Mouse (Mus musculus): ENCODE results near the gene Xpo5.
A peak's percentile ranks its signal among the peaks of the same experiment; 100 is the strongest.

Gene Xpo5

DNA sequence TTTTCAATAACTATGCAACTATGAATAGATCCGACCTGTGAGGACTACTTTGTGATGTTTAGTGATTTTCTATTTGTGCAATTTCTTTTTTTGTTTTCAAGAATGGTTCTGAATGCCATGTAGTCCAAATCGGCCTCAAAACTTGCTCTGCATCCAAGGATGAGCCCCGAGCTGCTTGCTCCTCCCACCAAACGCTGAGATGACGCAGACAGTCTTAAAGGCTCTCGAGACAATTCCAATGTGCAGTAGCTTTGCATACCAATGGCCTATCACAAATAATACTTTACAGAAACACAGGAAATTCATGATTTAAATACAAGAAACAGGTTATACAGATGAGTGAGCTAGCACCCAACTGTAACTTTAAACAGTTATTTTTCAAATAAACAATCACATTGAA is 1.4 kb upstream of the Xpo5 start:
- DNase-seq (ENCODE audit: low spot score in 2 of 2): peak in 1 of 2 experiments; percentile 11

DNA sequence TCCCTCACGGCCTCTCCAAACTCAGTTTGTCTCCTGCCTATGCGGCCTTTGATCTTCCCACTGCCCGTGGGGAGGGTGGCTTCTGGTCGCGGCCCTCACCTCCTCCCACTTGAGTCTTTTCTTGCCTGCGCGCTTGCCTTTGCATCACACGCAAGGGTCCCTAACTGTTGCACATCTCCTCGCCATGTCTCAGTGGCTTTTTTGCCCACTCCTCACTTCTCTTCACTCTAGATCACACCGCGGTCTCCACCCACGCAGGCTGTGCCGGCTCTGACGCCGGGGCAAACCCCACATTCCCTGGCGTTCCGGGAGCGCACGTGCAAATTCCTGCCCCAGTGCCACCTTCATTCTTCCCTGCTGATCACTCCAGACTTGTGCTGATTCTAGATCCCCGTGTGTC is 496 bp downstream of the Xpo5 start:
- no peak for DNase-seq (ENCODE audit: low spot score in 2 of 2)

DNA sequence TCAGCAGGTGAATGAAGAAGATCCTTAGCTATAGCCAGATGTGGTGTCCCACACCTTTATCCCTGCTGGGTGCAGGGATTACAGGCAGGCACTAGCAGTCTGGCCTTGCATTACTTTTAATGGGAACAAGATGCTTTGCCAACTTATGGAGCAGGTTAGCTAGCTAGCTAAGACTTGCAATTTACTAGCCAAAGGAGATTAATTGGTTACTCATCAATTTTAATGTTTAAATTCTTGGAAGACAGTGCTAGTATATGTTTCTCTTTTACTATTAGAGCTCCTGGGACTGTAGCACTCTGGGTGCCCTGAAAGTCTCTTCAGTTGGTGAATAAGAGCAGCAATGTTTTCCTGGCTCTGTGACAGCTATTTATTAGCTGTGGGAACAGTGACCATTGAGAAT is 4.1 kb downstream of the Xpo5 start:
- DNase-seq (ENCODE audit: low spot score in 2 of 2): no peak

DNA sequence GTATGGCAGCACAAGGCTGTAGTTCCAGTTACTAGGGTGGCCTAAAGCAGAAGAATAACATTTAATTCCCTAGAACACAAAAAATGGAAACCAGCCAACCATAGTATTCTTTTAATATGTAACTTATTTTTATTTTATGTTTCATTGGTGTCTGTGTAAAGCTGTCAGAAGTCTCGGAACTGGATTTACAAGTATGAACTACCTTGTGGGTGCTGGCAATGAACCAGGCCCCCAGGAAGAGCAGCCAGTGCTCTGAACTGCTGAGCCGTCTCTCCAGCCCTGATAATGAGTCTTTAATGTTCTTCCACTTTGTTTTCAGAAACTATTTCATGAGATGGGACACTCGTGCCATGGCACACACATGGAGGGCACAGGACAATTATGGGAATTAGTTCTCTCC is 8.0 kb downstream of the Xpo5 start:
- no peak for DNase-seq (ENCODE audit: low spot score in 2 of 2)

DNA sequence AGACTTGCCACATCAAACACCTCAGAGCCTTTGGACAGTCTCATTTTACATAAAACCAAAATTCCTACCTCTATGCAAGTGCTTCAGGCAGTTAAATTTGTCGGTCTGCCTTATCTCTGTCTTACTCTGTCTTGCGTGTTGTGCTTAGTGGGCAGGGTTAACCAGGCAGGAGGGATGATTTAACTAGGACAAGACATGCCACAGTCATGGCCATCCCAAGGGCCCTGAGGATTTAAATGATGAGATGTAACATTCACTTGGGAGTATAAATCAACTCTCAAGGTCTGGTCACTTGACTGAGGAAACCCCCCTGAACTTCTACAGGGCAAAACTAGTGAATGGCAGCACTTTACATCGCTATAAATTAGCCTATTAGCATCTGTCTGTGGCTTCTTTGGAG is 19.0 kb downstream of the Xpo5 start:
- no peak for DNase-seq (ENCODE audit: low spot score in 2 of 2)

DNA sequence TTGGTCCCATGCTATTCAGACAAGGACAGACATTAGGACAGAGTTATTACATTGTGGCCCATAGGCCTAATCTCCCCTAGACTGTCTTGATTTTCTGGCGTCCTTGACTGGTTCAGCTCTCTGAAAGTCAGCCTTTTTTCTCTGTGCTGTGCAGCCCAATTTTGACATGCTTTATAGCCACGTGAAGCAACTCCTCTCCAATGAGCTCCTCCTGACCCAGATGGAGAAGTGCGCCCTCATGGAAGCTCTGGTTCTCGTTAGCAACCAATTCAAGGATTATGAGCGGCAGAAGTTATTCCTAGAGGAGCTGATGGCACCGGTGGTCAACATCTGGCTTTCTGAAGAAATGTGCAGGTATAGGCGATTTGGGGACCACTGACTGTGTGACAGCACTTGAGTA is 25.0 kb downstream of the Xpo5 start:
- DNase-seq (ENCODE audit: low spot score in 2 of 2): no peak

DNA sequence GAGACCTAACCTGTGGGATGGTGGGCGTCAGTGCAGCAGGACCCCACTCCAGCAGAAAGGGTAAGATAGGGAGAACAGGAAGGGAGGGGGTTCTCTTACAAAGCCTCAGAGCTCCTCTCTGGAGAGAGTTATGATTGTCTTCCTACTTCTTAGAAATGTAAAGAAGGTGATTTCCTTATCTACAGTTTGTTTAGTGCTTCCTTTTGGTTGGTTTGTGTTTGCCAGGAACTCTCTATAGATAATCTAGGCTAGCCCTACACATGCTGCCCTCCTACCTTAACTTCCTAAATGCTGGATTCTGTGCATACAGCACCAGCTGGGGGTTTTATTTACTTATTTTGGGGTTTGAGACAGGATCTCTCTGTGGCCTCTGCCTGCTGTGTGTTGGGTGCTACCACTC is 33.5 kb downstream of the Xpo5 start:
- DNase-seq (ENCODE audit: low spot score in 2 of 2): no peak

DNA sequence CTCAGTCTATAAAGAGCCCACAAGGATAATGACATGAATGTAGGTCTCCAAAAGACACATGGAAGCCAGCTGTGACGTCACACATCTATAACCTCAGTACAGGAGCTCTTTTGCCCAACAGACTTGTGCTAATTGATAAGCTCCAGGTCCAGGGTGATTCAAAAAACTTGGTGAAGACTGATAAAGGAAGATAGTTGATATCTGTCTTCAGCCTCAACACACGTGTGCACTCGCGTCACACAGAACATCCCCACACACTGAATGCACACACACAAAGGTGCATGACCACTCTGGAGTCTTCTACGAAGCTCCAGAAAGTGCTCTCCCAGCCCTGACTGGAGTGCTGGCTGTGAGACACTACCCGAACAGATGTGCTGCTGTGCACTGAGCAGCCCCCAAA is 34.5 kb downstream of the Xpo5 start:
- DNase-seq (ENCODE audit: low spot score in 2 of 2): no peak

DNA sequence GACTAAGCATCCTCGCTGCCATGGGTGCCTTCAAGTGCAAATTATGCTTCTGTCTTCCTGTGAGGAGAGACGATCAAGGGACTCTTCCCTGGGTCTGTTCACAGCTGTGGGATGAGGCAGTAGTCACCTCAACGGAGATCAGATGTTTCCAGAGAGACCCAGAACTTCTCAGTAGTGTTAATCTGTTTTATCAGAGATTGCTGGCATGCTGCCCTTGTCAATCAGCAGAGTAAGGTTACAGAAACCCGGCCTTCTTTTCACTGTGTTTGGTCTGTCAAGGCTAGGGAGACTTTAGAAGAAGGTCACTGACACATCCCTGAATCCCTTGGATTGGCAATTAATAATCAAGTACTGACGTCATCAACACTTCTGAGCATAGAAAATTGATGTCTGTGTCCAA is 34.9 kb downstream of the Xpo5 start:
- no peak for DNase-seq (ENCODE audit: low spot score in 2 of 2)

DNA sequence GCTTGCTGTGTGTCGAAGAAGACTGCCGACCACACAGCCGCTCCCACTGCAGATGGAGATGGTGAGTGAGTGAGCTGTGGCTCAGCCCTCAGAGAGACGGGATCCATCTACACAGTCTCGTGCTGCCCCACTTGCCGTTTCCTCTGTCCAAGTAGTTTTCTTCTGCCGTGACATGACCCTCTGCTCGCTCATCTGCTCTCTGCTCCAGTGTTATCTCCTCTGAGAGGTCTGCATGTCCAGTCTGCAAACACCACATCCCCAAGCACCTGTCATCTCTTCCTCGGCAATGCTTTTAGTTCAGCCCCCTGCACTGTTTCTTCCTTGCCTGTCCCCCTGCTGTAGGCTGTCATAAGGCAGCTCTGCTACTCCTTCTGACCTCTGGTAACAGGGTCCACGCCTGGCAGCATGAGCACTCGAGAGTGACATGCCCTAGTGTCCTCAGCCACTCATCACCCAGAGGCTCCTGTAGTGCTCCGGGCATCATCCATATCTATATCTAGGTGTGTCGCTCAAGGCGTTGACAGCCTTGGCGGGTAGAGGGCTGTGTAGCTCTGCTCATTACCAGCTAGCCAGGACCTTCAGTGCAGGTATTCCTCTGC is 37.0 kb downstream of the Xpo5 start:
- DNase-seq (ENCODE audit: low spot score in 2 of 2): no peak

DNA sequence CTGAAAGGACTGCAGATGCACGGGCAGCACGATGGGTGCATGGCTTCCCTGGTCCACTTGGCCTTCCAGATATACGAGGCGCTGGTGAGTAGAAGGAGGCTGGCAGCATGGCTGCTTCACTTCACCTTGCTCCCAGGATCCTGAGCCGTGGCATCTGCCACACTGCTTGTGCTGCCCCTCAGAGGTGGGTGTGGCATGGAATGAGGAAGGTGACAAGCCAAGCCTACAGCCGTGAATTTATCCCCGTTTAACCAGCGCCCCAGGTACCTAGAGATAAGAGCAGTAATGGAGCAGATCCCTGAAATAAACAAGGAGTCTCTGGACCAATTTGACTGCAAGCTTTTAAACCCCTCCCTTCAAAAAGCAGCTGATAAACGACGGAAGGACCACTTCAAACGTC is 38.9 kb downstream of the Xpo5 start:
- DNase-seq (ENCODE audit: low spot score in 2 of 2): no peak

DNA sequence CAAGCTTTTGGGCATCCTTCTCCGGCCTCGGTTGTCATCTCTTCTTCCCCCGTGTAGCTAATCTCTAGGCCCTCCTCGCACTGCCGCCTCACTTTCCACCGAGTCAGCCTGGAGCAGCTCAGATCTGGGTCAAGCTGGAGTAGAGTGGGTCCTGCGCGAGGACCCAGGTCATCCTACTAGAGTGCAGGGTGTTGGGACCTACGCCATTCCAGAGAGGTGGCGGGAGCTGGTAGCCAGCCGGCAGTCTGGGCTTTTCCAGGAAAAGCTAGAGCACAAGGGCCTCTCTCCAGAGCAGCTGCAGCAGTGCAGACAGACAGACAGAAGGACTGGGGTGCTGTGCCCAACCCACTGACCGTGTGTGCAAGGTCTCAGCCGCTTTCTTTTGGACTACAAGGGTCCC is 39.7 kb downstream of the Xpo5 start:
- no peak for DNase-seq (ENCODE audit: low spot score in 2 of 2)

DNA sequence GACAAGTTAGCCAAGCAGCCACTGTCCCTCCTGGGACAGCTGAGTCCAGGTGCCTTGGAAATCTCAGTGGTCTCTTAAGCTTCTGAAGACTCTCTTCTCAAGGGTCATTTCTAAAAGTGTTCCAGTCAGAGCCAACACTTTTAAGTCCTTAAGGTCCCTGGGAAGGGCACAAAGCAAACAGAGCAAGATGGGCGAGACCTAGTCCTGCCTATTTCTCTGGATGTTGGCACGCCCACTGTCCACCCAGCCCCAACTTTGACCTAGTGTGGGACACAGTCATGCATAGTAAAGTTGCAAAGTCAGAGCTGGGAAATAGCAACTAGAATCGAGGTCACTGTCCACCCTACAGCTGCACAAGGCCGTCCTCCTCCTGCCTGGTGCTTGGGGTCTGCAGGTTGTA is 40.4 kb downstream of the Xpo5 start:
- no peak for DNase-seq (ENCODE audit: low spot score in 2 of 2)

DNA sequence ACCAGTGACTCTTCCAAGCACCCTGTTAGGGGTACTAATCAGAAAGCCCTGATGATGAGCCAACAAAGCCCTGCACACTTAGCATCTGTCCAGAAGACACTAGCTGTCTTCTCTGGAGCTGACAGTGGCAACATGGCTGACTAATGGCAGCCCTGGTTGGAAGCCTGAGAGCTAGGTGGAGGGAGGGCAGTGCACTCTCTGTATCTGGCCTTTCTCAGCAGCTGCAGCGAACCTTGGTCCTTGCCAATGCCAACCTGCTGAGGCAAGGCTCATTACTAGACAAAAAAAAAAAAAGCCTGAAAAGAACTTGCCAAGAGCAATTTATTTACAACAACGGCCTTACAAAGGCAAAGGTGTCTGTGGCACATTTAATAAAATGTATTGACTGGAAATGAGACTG is 41.0 kb downstream of the Xpo5 start:
- DNase-seq (ENCODE audit: low spot score in 2 of 2): no peak

DNA sequence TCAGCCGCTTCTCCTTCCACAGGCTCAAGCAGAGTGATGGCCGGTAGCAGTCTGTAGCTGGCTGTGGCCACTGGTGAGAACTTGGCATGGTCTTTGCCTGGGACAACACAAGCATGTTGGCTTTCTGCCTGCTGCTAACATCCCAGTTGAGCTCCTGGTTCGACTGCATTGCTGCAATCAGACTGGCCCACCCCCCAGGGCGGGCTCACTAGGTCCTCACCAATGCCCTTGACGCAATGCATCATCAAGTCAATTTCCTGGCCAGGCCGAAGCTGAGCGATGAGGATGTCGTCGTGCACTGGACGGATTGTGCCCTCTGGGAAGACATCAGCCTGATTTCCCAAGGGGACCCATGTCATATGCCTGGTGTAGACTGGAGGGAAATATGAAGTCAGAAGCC is 42.0 kb downstream of the Xpo5 start:
- DNase-seq (ENCODE audit: low spot score in 2 of 2): no peak

DNA sequence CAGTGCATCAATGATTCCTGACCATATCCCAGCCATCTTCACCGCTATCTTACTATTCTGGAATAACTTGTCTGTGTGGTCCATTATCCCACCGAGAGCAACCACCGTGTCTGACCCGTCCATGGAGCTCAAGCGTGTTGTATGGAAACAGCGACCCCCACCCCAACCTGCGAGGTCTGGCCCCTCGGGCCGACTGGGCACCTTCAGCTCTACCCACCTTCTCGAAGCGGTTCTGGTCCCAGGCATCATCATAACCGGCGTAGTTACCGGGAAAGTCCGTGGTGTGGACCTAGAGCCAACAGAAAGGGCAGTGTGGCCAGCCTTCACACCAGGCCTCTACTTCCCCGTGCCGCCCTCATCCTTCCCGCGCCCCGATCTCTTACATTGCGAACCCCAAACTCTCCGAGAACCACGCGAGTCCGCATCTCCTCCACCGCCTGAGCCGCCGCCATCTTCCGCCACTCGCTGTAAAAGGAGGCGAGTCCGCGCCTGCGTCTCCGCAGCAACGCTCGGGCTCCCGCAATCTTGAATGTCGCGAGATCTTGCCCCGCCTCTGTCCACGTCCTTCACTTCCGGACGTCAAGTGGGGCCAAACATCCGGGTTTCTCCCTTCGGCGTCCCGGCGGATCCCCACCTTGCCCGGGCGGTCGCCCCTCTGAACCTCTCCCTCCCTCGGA is 45.1 kb downstream of the Xpo5 start, which contains the start of the genes Polr1c and Yipf3:
TSS of gene Polr1c (minus strand) at position 543 of the 677 bp plus-strand sequence.
TSS of gene Yipf3 (plus strand) at position 569 of the 677 bp plus-strand sequence.
- DNase-seq (ENCODE audit: low spot score in 2 of 2): peak; percentile 94 to 95

DNA sequence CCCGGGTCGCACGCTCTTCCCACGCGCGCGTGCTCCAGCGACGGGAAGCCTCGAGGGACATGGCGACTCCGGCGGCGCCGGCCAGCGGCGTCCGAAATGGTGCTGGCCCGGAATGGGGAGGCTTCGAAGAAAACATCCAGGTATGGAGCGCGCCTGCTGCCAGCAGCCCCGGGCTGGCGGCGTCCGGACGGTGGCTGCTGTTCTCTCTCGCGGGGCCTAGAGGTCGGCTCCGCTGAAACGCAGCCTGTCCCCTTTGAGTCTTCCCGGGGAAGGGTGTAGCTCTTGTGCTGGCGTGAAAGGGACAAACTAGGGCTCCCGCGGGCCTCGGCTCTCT is 45.6 kb downstream of the Xpo5 start:
- DNase-seq (ENCODE audit: low spot score in 2 of 2): no peak

DNA sequence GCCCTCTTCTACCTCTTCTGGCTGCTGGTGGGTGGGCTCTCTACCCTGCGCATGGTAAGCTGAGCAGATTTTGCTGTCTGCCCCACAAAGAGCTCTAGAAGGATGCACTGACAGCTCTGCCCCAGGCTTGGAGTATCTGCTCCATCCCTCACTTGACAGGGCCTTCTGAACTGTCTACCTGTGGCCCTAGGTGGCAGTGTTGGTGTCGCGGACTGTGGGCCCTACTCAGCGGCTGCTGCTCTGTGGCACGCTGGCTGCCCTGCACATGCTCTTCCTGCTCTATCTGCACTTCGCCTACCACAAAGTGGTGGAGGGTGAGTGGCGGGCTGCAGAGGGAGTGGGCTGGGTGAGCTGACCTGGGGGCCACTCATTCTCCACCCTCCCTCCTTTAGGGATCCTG is 48.6 kb downstream of the Xpo5 start:
- peak in 1 of 2 experiments; percentile 24 for DNase-seq (ENCODE audit: low spot score in 2 of 2)

DNA sequence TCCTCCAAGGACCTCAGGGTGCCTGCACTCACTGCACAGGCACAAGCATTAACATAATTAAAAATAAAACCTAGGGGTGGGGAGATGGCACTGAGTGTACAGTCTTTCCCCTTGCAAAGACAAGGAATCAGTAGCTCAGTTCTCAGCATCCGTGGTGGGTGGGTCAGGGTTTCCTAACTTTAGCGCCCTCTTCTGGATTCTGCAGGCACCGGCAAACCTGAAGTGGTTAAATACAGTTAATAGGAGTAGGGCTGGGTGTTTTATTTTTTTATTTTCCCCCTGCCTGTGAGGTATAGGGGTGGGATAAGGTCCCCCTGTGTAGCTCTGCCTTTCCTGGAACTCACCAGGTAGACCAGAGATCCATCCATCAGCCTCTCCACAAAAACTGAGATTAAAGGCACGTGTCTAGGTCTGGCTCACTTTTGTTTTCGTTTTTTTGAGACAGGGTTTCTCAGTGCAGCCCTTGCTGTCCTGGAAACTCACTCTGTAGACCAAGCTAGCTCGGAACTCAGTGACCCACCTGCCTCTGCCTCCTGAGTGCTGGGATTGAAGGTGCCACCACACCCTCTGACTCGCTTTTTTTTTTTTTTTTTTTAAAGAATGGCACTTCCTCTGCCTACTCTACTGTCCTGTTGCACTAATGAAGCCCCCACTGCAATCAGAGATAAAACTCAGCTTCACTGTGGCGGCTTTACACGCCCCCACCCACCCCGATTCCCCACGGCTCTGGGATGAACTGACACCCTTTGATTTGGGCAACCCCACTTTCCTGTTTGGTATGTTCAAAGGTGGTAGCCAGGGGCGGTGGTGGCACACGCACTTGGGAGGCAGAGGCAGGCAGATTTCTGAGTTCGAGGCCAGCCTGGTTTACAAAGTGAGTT is 50.2 kb downstream of the Xpo5 start:
- DNase-seq (ENCODE audit: low spot score in 2 of 2): no peak

DNA sequence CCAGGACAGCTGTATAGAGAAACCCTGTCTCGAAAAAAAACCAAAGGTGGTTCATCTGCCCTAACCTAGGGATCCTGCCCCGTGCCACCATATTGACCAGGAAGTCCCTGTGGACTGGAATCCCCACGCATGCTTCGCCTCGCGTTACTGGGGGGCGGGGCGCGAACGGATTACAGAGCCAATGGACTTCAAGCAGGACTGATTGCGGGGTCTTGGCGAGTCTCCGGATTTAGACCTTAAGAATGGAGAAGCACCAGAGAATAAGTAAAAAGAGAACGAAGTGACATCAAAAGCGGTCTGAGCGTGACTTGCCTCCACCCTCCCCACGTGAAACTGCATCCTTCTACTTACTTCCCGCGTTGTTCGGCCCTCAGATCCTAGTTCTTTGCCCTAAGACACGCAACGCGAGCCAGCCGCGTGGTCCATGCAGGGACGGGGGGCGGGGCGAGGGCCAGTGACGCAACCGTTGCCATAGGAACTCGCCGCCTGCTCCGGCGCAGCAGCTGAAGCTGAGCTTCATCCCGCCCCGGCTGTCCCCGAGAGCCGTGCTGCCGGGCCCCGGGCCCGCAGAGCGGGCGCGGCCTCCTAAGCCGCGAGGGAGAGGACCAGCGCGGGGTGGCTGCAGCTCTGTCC is 51.0 kb downstream of the Xpo5 start, which contains the start of gene Lrrc73:
TSS of gene Lrrc73 (plus strand) at position 80 of the 633 bp plus-strand sequence.
- peak; percentile 77 to 85 for DNase-seq (ENCODE audit: low spot score in 2 of 2)

DNA sequence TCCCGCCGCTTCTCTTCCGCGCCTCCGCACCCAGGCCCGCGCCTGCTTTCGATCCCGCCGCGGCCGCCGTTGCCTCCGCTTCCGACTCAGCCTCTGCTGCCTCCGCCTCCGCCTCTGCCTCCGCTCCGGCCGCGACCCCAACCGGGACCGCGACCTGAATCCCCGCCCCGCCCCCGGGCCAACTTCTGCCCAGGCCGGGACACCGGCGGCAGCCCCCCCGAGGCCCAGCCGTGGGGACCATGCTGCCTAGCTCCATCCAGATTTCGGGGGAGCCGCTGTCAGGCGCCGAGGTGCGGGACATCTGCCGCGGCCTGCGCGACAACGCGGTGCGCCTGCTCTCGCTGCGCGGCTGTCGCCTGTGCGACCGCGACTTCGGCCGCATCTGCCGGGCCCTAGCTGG is 51.5 kb downstream of the Xpo5 start:
- DNase-seq (ENCODE audit: low spot score in 2 of 2): peak in 1 of 2 experiments; percentile 21

DNA sequence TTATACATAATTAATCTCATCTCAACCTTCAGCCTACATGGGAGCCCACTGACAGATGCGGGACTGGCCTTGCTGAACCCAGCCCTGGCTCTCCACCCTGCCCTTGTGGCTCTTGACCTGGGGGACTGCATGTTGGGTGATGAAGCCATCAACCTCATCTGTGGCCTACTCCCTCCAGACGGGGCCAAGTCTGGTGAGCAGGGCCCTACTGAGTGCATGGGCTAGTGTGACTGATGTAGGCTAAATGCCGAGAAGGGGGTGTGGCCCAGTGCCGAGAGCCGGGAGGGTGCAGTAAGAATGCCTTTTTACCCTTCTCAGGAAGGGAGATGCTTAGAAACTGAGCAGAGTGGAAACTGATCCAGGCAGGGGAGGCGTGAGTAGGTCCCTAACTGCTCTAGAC is 52.6 kb downstream of the Xpo5 start:
- DNase-seq (ENCODE audit: low spot score in 2 of 2): no peak

Data from spleen, postnatal 36 days (tissue).